In the genomic region with DNA sequence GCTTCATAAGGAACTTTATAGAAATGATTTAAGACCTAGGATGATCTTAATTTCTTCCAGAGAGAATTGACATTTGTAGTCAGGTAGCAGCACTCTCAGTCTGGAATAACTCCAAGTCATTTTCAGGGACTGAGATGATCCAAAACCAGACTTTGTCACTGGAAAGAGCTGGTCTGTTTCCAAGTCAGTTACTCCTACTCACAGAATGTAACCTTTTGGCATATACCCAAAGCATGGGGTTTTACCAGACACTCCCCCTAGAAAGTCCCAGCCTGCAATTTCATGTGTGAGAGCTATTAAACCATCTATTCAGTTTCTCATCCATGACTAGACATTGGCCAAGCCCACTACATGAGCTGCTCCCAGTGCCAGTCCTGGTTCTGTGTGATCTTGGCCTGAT, we compare ENCODE assay signal across 24 mouse cellular contexts.
DNase-seq lines count a peak whose midpoint lies in the region; ATAC-seq and TF ChIP-seq lines count a peak whose summit lies in the region.
"Had no signal": no experiment of that assay in that cellular context is flagged by ENCODE, and none has a peak within 500 bp of the region (broad histone marks: within the 10 kb centered on the region; RNA-seq: fewer than 3 reads in every experiment).

No protein-coding gene starts in this region.

- CTCF ChIA-PET in Patski (lab: Charles Lee), result interaction anchor here (0.5 kb wide), 1 partner anchor 397 kb away, joined by 3 read pairs; no protein-coding TSS in a partner anchor

- no peak overlapping the region for H3K27ac ChIP-seq in left cerebral cortex, adult 2 months
- H3K27ac ChIP-seq: forebrain, embryonic 13.5 days; heart, embryonic 13.5 days; hindbrain, embryonic 15.5 days; limb, embryonic 15.5 days; liver, embryonic 15.5 days; lung, embryonic 15.5 days; midbrain, embryonic 12.5 days had no signal

- intact Hi-C loops in left cerebral cortex, postnatal 4 days (cut with DNase I), result no loop called here
- intact Hi-C loops in left cerebral cortex, adult 2 months (cut with DNase I), result no loop called here

- ATAC-seq in Patski, result no peak
- ATAC-seq: CD4-positive, CD25-positive, alpha-beta regulatory T cell, adult 4 months; forebrain, embryonic 13.5 days had no signal

- in situ Hi-C loops in Patski (cut with MboI; ENCODE audit: low pct_unique_long_range_greater_than_20kb), result no loop called here

- H3K4me3 ChIP-seq in left cerebral cortex, adult 2 months, result no peak overlapping the region
- H3K4me3 ChIP-seq: forebrain, embryonic 13.5 days; heart, embryonic 13.5 days; hindbrain, embryonic 15.5 days; limb, embryonic 15.5 days; liver, embryonic 15.5 days; lung, embryonic 15.5 days; megakaryocyte, embryonic 14.5 days; midbrain, embryonic 12.5 days had no signal

- no peak for TF ChIP-seq CTCF in left cerebral cortex, adult 2 months (IDR thresholded peaks at IDR 0.05)
- no peak for TF ChIP-seq CTCF in Patski (IDR thresholded peaks at IDR 0.05)

- no peaks in the 10 kb centered on the region for H3K27me3 ChIP-seq in Patski
- H3K27me3 ChIP-seq: forebrain, embryonic 13.5 days; heart, embryonic 13.5 days; hindbrain, embryonic 15.5 days; limb, embryonic 15.5 days; liver, embryonic 15.5 days; lung, embryonic 15.5 days; megakaryocyte, embryonic 14.5 days; midbrain, embryonic 12.5 days had no signal

- POLR2A ChIA-PET in Patski (lab: Charles Lee), result no interaction called here

- peak; percentile 69 to 85 for DNase-seq in cerebellum, postnatal 10 days
- DNase-seq in cerebellum, adult 18-20 months, result no peak
- DNase-seq in left cerebral cortex, postnatal 4 days, result peak; percentile 19
- DNase-seq in left cerebral cortex, adult 2 months (ENCODE audit: extremely low spot score in 1 of 2, low spot score in 2 of 2), result no peak
- DNase-seq in MN1 (ENCODE audit: low spot score) (peak; percentile 31), Patski (ENCODE audit: low read depth, low spot score) (peak; percentile 10)
- DNase-seq in adrenal gland, postnatal 36 days, result no peak
- DNase-seq: adrenal gland, adult 8-10 months; gastrocnemius, postnatal 10 days; heart, postnatal 10 days; kidney, adult 9 months; kidney, postnatal 10 days; lung, postnatal 36 days; thymus, adult 2 months; thymus, postnatal 36 days had no signal

Comparison
In these comparisons a context has a peak if more than half of its experiments do, and no peak if none do; other contexts are left out.
1. DNase-seq: peak in cerebellum, postnatal 10 days (2 of 2), left cerebral cortex, postnatal 4 days (single experiment), MN1 (single experiment) and Patski (single experiment); none in cerebellum, adult 18-20 months (0 of 2), left cerebral cortex, adult 2 months (0 of 2) and adrenal gland, postnatal 36 days (0 of 2).